Mouse (Mus musculus) erythroblast, embryonic 14.5 days (primary cell): ENCODE data around the gene Tmem38b.
"Not testable (repeated sequence)": the region's sequence is repeated elsewhere in the genome, so short reads cannot be mapped to it uniquely, and the experiment has no call there.

Source experiments
- GATA1 ChIP-seq: IDR thresholded peaks from 2 replicates; pipeline ENCODE4 v1.6.1; 2012; ENCODE audit warnings: low read length, inconsistent platforms, mixed read lengths
- TAL1 ChIP-seq: IDR thresholded peaks from 3 replicates; pipeline ENCODE4 v1.6.1; 2012; ENCODE audit warnings: low read length, inconsistent platforms, mixed read lengths

GRCm38 (mm10) chr4:53803674-53804073, 22.2 kb upstream of the Tmem38b start:
- not testable (repeated sequence) for TF ChIP-seq GATA1, TAL1
